Mouse (Mus musculus) stomach, postnatal 0 days (tissue): Measurements from ENCODE around the gene Apol7a. TPM values are rescaled to one million over a fixed set of nuclear protein-coding genes. Genes with fewer than 3 reads are reported as not detected.

Experiments
- ATAC-seq: fragments of 200-750 bp; cut with Nextera tagmentation; 2 replicates; pipeline ENCODE4 v1.8.0; 2017; ENCODE audit not compliant: low FRiP score, low TSS enrichment
- DNase-seq: peaks from one replicate; pipeline ENCODE4 v3.0.0-alpha.2; 2016; ENCODE audit warnings: low spot score
- H3K27ac ChIP-seq: fragments of 300-500 bp; sonication (generic); replicated peaks from 2 replicates; pipeline ENCODE4 v1.5.1; 2014; ENCODE audit warnings: mild to moderate bottlenecking, control low read depth
- H3K27me3 ChIP-seq: fragments of 300-500 bp; sonication (generic); 2 replicates; pipeline ENCODE4 v1.6.1; 2014; ENCODE audit warnings: low read length; ENCODE audit not compliant: control insufficient read depth, insufficient read depth
- H3K36me3 ChIP-seq: fragments of 300-500 bp; sonication (generic); 2 replicates; pipeline ENCODE4 v1.6.1; 2014; ENCODE audit warnings: low read length, mixed read lengths; ENCODE audit not compliant: control insufficient read depth, insufficient read depth
- H3K4me1 ChIP-seq: fragments of 300-500 bp; sonication (generic); replicated peaks from 2 replicates; pipeline ENCODE4 v1.6.1; 2014; ENCODE audit warnings: antibody characterized with exemption; ENCODE audit not compliant: control insufficient read depth, insufficient read depth
- H3K4me2 ChIP-seq: fragments of 300-500 bp; sonication (generic); replicated peaks from 2 replicates; pipeline ENCODE4 v1.6.1; 2014; ENCODE audit warnings: low read depth, mild to moderate bottlenecking, control low read depth, moderate library complexity
- H3K4me3 ChIP-seq: fragments of 300-500 bp; sonication (generic); 2 replicates; pipeline ENCODE4 v1.5.1; 2014; ENCODE audit warnings: low read depth, low read length, control low read depth
- H3K9ac ChIP-seq: fragments of 300-500 bp; sonication (generic); 2 replicates; pipeline ENCODE4 v1.6.1; 2014; ENCODE audit warnings: mild to moderate bottlenecking, low read length, control low read depth, mixed read lengths
- H3K9me3 ChIP-seq: fragments of 300-500 bp; sonication (generic); 2 replicates; pipeline ENCODE4 v1.6.1; 2016; ENCODE audit warnings: low read length; ENCODE audit not compliant: control insufficient read depth
- CTCF ChIP-seq: IDR thresholded peaks from 2 replicates; pipeline ENCODE4 v1.5.1; 2016; ENCODE audit warnings: antibody characterized with exemption, low read depth, mild to moderate bottlenecking, moderate library complexity
- EP300 ChIP-seq: optimal IDR thresholded peaks from 2 replicates; pipeline ENCODE3; 2016; ENCODE audit warnings: antibody characterized with exemption
- WGBS: fragments of 180-500 bp; shearing (Covaris S2); extraction: QIAGEN DNeasy Blood & Tissue Kit; methylation state at CpG from one replicate; pipeline ENCODE4 v1.1.7; 2014; 5-methylcytosine and 5-hydroxymethylcytosine counted together
- polyA plus RNA-seq: library from polyadenylated mRNA; unstranded; fragments of >200 nt; fragmentation: Nextera tagmentation; extraction: Ambion mirVana; gene quantifications from 2 replicates; pipeline ENCODE4 v1.2.1, GENCODE M21; 2015

Gene Apol7a
- polyA plus RNA-seq, 1 experiment from 2014 or later, result 14.5 TPM

GRCm38 (mm10) chr15:77338924-77339429 lies 59.9 kb downstream of the Apol7a start:
- peaks cover 12% of the 10 kb centered on the region for H3K4me1 ChIP-seq

GRCm38 (mm10) chr15:77338451-77338850 lies 60.5 kb downstream of the Apol7a start:
- TF ChIP-seq CTCF, result no peak
- TF ChIP-seq EP300, result no peak
- Histone ChIP-seq H3K9me3 (no peaks in the 10 kb centered on the region), H3K27me3 (no peaks in the 10 kb centered on the region), H3K9ac (no peak overlapping the region), H3K27ac (peak overlapping the region; percentile 78), H3K36me3 (no peaks in the 10 kb centered on the region), H3K4me3 (no peak overlapping the region), H3K4me2 (no peak overlapping the region), H3K4me1 (peaks cover 7% of the 10 kb centered on the region)
- whole genome bisulfite sequencing, result 49% methylated on average over 7 of the region's 7 CpGs
- DNase-seq (peak; percentile 81), ATAC-seq (peak; percentile 86)

More at GRCm38 (mm10) chr15:77338924-77339429, 59.9 kb downstream of the Apol7a start:
- Histone ChIP-seq H3K27ac (peak overlapping the region; percentile 78), H3K4me3 (no peak overlapping the region), H3K36me3 (no peaks in the 10 kb centered on the region), H3K9me3 (no peaks in the 10 kb centered on the region), H3K9ac (no peak overlapping the region), H3K4me2 (no peak overlapping the region), H3K27me3 (no peaks in the 10 kb centered on the region)
- no peak for TF ChIP-seq EP300
- no peak for TF ChIP-seq CTCF
- DNase-seq, result no peak
- ATAC-seq, result no peak
- WGBS, result 31% methylated on average over 8 of the region's 8 CpGs

Other genes with a start within 250 kb of the Apol7a start
- gene Rbfox2, start 92.1 kb downstream of the Apol7a start, polyA plus RNA-seq, result 23.2 and 24.4 TPM in 2 replicates
- gene Apol9a, start 12.0 kb upstream of the Apol7a start, polyA plus RNA-seq, result 2.3 and 3.1 TPM in 2 replicates
- gene Apol7b, start 48.4 kb upstream of the Apol7a start, polyA plus RNA-seq, result 0.15 TPM in 1 of 2 replicates, not detected in the other
- not detected in 2 replicates for gene Apol10a, start 77.9 kb upstream of the Apol7a start, polyA plus RNA-seq
- not detected in 2 replicates for gene Apol11a, start 109.2 kb upstream of the Apol7a start, polyA plus RNA-seq
- 0.28 and 0.34 TPM in 2 replicates for gene Apol7c, start 134.2 kb upstream of the Apol7a start, polyA plus RNA-seq
- not detected in 2 replicates for gene 1700025B11Rik, start 162.8 kb upstream of the Apol7a start, polyA plus RNA-seq
- gene Apol10b, start 197.0 kb upstream of the Apol7a start, polyA plus RNA-seq, result 0.38 and 0.50 TPM in 2 replicates
- not detected in 2 replicates for gene Gm36245, start 200.1 kb upstream of the Apol7a start, polyA plus RNA-seq
- gene Apol11b, start 244.2 kb upstream of the Apol7a start, polyA plus RNA-seq, result 0.05 and 0.08 TPM in 2 replicates